Mouse (Mus musculus) hindlimb bud, embryonic 11.5 days (tissue): Measurements from ENCODE around the gene Arl4a.

Source experiments
- DNase-seq: peaks from one replicate; pipeline ENCODE4 v3.0.0-alpha.2; 2012; ENCODE audit warnings: low read depth, low spot score; ENCODE audit errors: extremely low spot score

The Arl4a gene

GRCm38 (mm10) chr12:40037876-40038463 lies at the start of gene Arl4a:
Gene Arl4a (minus strand): TSS chr12:40038025.
- DNase-seq: peak; percentile 33

GRCm38 (mm10) chr12:40085731-40086322 lies 48.0 kb upstream of the Arl4a start:
- DNase-seq: no peak

- peak; percentile 16 for DNase-seq
Measured at GRCm38 (mm10) chr12:40082453-40083238, 44.8 kb upstream of the Arl4a start.

- DNase-seq: no peak
Measured at GRCm38 (mm10) chr12:40082048-40082447, 44.2 kb upstream of the Arl4a start.

- DNase-seq: no peak
Measured at GRCm38 (mm10) chr12:40073660-40074059, 35.8 kb upstream of the Arl4a start.

- DNase-seq: no peak
Measured at GRCm38 (mm10) chr12:40047024-40047423, 9.2 kb upstream of the Arl4a start.

- no peak for DNase-seq
Measured at GRCm38 (mm10) chr12:40043816-40044585, 6.2 kb upstream of the Arl4a start.

GRCm38 (mm10) chr12:40040067-40040466 lies 2.2 kb upstream of the Arl4a start:
- DNase-seq: no peak

GRCm38 (mm10) chr12:40037226-40037813 lies 505 bp downstream of the Arl4a start:
- DNase-seq: peak; percentile 53

GRCm38 (mm10) chr12:40036666-40037065 lies 1.2 kb downstream of the Arl4a start:
- DNase-seq: no peak

GRCm38 (mm10) chr12:40035506-40035905 lies 2.3 kb downstream of the Arl4a start:
- DNase-seq: no peak

- no peak for DNase-seq
Measured at GRCm38 (mm10) chr12:40029201-40029600, 8.6 kb downstream of the Arl4a start.

GRCm38 (mm10) chr12:40027846-40028245 lies 10.0 kb downstream of the Arl4a start:
- DNase-seq: no peak

GRCm38 (mm10) chr12:40027444-40027843 lies 10.4 kb downstream of the Arl4a start:
- DNase-seq: no peak

- no peak for DNase-seq
Measured at GRCm38 (mm10) chr12:40023918-40024317, 13.9 kb downstream of the Arl4a start.

GRCm38 (mm10) chr12:40023014-40023642 lies 14.7 kb downstream of the Arl4a start:
- DNase-seq: no peak

- no peak for DNase-seq
Measured at GRCm38 (mm10) chr12:40022344-40022743, 15.5 kb downstream of the Arl4a start.

GRCm38 (mm10) chr12:40017955-40018505 lies 19.8 kb downstream of the Arl4a start:
- DNase-seq: no peak

GRCm38 (mm10) chr12:40016648-40017460 lies 21.0 kb downstream of the Arl4a start:
- DNase-seq: no peak
